Mouse (Mus musculus) MEL (cell line): Measurements from ENCODE around the gene Cldn34a. TPM values are rescaled to one million over a fixed set of nuclear protein-coding genes. Genes with fewer than 3 reads are reported as not detected.
A peak's percentile ranks its signal among the peaks of the same experiment; 100 is the strongest.
"Not testable (repeated sequence)": the region's sequence is repeated elsewhere in the genome, so short reads cannot be mapped to it uniquely, and the experiment has no call there.

Experiments
- DNase-seq: peaks from one replicate; pipeline ENCODE4 v3.0.0; 2011; ENCODE audit warnings: low read depth, low spot score
- H3K27ac ChIP-seq: 2 replicates; pipeline ENCODE4 v1.5.1; 2012; ENCODE audit warnings: low read depth, mild to moderate bottlenecking, control low read depth, low read length, moderate library complexity; ENCODE audit not compliant: control insufficient read depth
- H3K27me3 ChIP-seq, 2 experiments: fragments of 150-350 bp in 1 of 2; sonication (generic) in 1 of 2; 2 replicates each; pipeline ENCODE4 v1.6.1; 2012; ENCODE audit warnings: low read length in 2 of 2, mild to moderate bottlenecking in 2 of 2, improper control_type of control experiment in 1 of 2, moderate library complexity in 1 of 2; ENCODE audit not compliant: insufficient read depth in 2 of 2, control insufficient read depth in 1 of 2
- H3K36me3 ChIP-seq, 2 experiments: 2 replicates each; pipeline ENCODE4 v1.6.1; 2012 to 2014; ENCODE audit warnings: low read length in 2 of 2, improper control_type of control experiment in 1 of 2, inconsistent platforms in 1 of 2, mild to moderate bottlenecking in 1 of 2; ENCODE audit not compliant: insufficient read depth in 2 of 2, control insufficient read depth in 1 of 2
- H3K4me1 ChIP-seq, 2 experiments: fragments of 150-350 bp in 1 of 2; sonication (generic) in 1 of 2; 2 replicates each; pipeline ENCODE4 v1.6.1; 2012; ENCODE audit warnings: low read length in 2 of 2, improper control_type of control experiment in 1 of 2, mild to moderate bottlenecking in 1 of 2; ENCODE audit not compliant: insufficient read depth in 2 of 2, control insufficient read depth in 1 of 2
- H3K4me3 ChIP-seq, 2 experiments: fragments of 150-350 bp in 1 of 2; sonication (generic) in 1 of 2; 2 replicates each; pipeline ENCODE4 v1.5.1; 2012; ENCODE audit warnings: low read depth in 2 of 2, low read length in 2 of 2, mild to moderate bottlenecking in 2 of 2, moderate library complexity in 2 of 2, control low read depth in 1 of 2, improper control_type of control experiment in 1 of 2; ENCODE audit not compliant: control insufficient read depth in 1 of 2, insufficient read depth in 1 of 2
- H3K79me2 ChIP-seq: 2 replicates; pipeline ENCODE4 v1.6.1; 2012; ENCODE audit warnings: mild to moderate bottlenecking, low read length, moderate library complexity; ENCODE audit not compliant: control insufficient read depth, poor library complexity, insufficient read depth
- H3K9ac ChIP-seq: 2 replicates; pipeline ENCODE4 v1.6.1; 2012; ENCODE audit warnings: low read depth, mild to moderate bottlenecking, control low read depth, low read length, moderate library complexity; ENCODE audit not compliant: control insufficient read depth, poor library complexity, severe bottlenecking
- H3K9me3 ChIP-seq: fragments of 150-350 bp; sonication (generic); replicated peaks from 2 replicates; pipeline ENCODE4 v1.6.1; 2012; ENCODE audit warnings: mild to moderate bottlenecking, low read length, improper control_type of control experiment, moderate library complexity; ENCODE audit not compliant: insufficient read depth
- CHD2 ChIP-seq: IDR thresholded peaks from 2 replicates; pipeline ENCODE4 v1.6.1; 2011; ENCODE audit warnings: low read length, improper control_type of control experiment
- EP300 ChIP-seq, 2 experiments: IDR thresholded peaks; 2 replicates each; pipeline ENCODE4 v1.6.1; 2011; ENCODE audit warnings: improper control_type of control experiment in 2 of 2, low read length in 2 of 2, low read depth in 1 of 2, mild to moderate bottlenecking in 1 of 2
- ETS1 ChIP-seq: IDR thresholded peaks from 2 replicates; pipeline ENCODE4 v1.6.1; 2012; ENCODE audit warnings: low read depth, mild to moderate bottlenecking, inconsistent platforms, low read length, improper control_type of control experiment, moderate library complexity
- GATA1 ChIP-seq: IDR thresholded peaks from 2 replicates; pipeline ENCODE4 v1.6.1; 2011; ENCODE audit warnings: low read depth, low read length, improper control_type of control experiment
- JUND ChIP-seq: IDR thresholded peaks from 2 replicates; pipeline ENCODE4 v1.6.1; 2011; ENCODE audit warnings: low read depth, mild to moderate bottlenecking, improper control_type of control experiment, low read length
- KAT2A ChIP-seq: conservative IDR thresholded peaks from 2 replicates; pipeline ENCODE4 v1.6.1; 2012; ENCODE audit warnings: low read depth, low read length, improper control_type of control experiment, inconsistent platforms
- MAFK ChIP-seq: IDR thresholded peaks from 2 replicates; pipeline ENCODE4 v1.6.1; 2011; ENCODE audit warnings: low read depth, mild to moderate bottlenecking, low read length, improper control_type of control experiment, borderline replicate concordance
- MAZ ChIP-seq: IDR thresholded peaks from 2 replicates; pipeline ENCODE4 v1.6.1; 2012; ENCODE audit warnings: low read depth, mild to moderate bottlenecking, inconsistent platforms, low read length, improper control_type of control experiment
- MXI1 ChIP-seq: IDR thresholded peaks from 2 replicates; pipeline ENCODE4 v1.6.1; 2011; ENCODE audit warnings: mild to moderate bottlenecking, low read depth, low read length, improper control_type of control experiment
- MYB ChIP-seq: IDR thresholded peaks from 2 replicates; pipeline ENCODE4 v1.6.1; 2011; ENCODE audit warnings: mild to moderate bottlenecking, low read depth, low read length, improper control_type of control experiment
- NRF1 ChIP-seq: IDR thresholded peaks from 2 replicates; pipeline ENCODE4 v1.6.1; 2014; ENCODE audit warnings: low read depth, mild to moderate bottlenecking, inconsistent platforms, low read length, improper control_type of control experiment, moderate library complexity; ENCODE audit not compliant: poor library complexity, insufficient read depth, severe bottlenecking
- POLR2A ChIP-seq, 2 experiments: IDR thresholded peaks; 2 replicates each; pipeline ENCODE4 v1.6.1; 2011 to 2012; ENCODE audit warnings: low read length in 2 of 2, mild to moderate bottlenecking in 2 of 2, control low read depth in 1 of 2, improper control_type of control experiment in 1 of 2, low read depth in 1 of 2, moderate library complexity in 1 of 2; ENCODE audit not compliant: control insufficient read depth in 1 of 2, insufficient read depth in 1 of 2, poor library complexity in 1 of 2
- POLR2AphosphoS2 ChIP-seq: IDR thresholded peaks from 2 replicates; pipeline ENCODE4 v1.6.1; 2011; ENCODE audit warnings: low read length, improper control_type of control experiment
- POLR2AphosphoS5 ChIP-seq: IDR thresholded peaks from 2 replicates; pipeline ENCODE4 v1.6.1; 2012; ENCODE audit warnings: low read depth, borderline replicate concordance, mild to moderate bottlenecking, inconsistent platforms, low read length, moderate library complexity, mixed read lengths
- RCOR1 ChIP-seq: IDR thresholded peaks from 2 replicates; pipeline ENCODE4 v1.6.1; 2012; ENCODE audit warnings: low read depth, mild to moderate bottlenecking, inconsistent platforms, low read length, improper control_type of control experiment
- SIN3A ChIP-seq: IDR thresholded peaks from 2 replicates; pipeline ENCODE4 v1.6.1; 2012; ENCODE audit warnings: low read length, improper control_type of control experiment, inconsistent platforms
- TAL1 ChIP-seq: IDR thresholded peaks from 2 replicates; pipeline ENCODE4 v1.6.1; 2012; ENCODE audit warnings: mild to moderate bottlenecking, inconsistent platforms, low read length, moderate library complexity, mixed read lengths
- TCF12 ChIP-seq: IDR thresholded peaks from 2 replicates; pipeline ENCODE4 v1.6.1; 2014; ENCODE audit warnings: low read depth, mild to moderate bottlenecking, inconsistent platforms, low read length, improper control_type of control experiment, moderate library complexity
- UBTF ChIP-seq: IDR thresholded peaks from 2 replicates; pipeline ENCODE4 v1.6.1; 2012; ENCODE audit warnings: low read depth, mild to moderate bottlenecking, inconsistent platforms, low read length, improper control_type of control experiment, moderate library complexity, borderline replicate concordance; ENCODE audit not compliant: insufficient read depth
- polyA plus RNA-seq, 2 experiments: library from polyadenylated mRNA; stranded (reverse) in 1 of 2; unstranded in 1 of 2; fragments of >175 nt in 1 of 2; fragments of >200 nt in 1 of 2; gene quantifications; 2 replicates each; pipeline versions ENCODE4 v1.2.1 to v1.2.4; 2012; ENCODE audit warnings: low replicate concordance in 2 of 2, low read depth in 1 of 2; ENCODE audit not compliant: insufficient read length in 2 of 2, insufficient read depth in 1 of 2, missing spikeins in 1 of 2
- total RNA-seq: library from RNA; depleted of rRNA; stranded (reverse); fragments of 300-350 nt; gene quantifications from 2 replicates; pipeline ENCODE4 v1.2.3, GENCODE M21; 2012; rRNA removed

Gene Cldn34a
- total RNA-seq (not detected in 2 replicates), polyA plus RNA-seq (not detected)

GRCm38 (mm10) chrX:152563034-152563433 lies at the start of gene Cldn34a:
Gene Cldn34a, plus strand, starts transcription at chrX:152563334.
- TF ChIP-seq JUND, result no peak
- TF ChIP-seq POLR2AphosphoS5, result no peak
- no peak for TF ChIP-seq MAZ
- no peak for TF ChIP-seq EP300 (IDR thresholded peaks at IDR 0.05; ENCODE audit: low read depth in 1 of 2, low read length in 2 of 2)
- no peak for TF ChIP-seq TAL1
- TF ChIP-seq POLR2AphosphoS2, result no peak
- no peak for TF ChIP-seq MXI1
- no peak for TF ChIP-seq NRF1
- TF ChIP-seq CHD2, result no peak
- no peak for TF ChIP-seq UBTF
- H3K27me3 ChIP-seq, result no peaks in the 10 kb centered on the region
- H3K4me1 ChIP-seq, result no peaks in the 10 kb centered on the region
- no peaks in the 10 kb centered on the region for H3K9me3 ChIP-seq
- no peak within 1 kb of the TSS for H3K9ac ChIP-seq
- H3K27ac ChIP-seq, result no peak within 1 kb of the TSS
- H3K36me3 ChIP-seq, result no peaks in the 10 kb centered on the region
- DNase-seq, result no peak
- no peak within 1 kb of the TSS for H3K4me3 ChIP-seq
- H3K79me2 ChIP-seq, result no peaks in the 10 kb centered on the region

- not testable (repeated sequence) for H3K27ac ChIP-seq, DNase-seq, H3K4me1 ChIP-seq, H3K9me3 ChIP-seq, H3K9ac ChIP-seq, H3K27me3 ChIP-seq, H3K36me3 ChIP-seq, H3K4me3 ChIP-seq, H3K79me2 ChIP-seq
These were observed 44.5 kb upstream of the Cldn34a start for GRCm38 (mm10) chrX:152518611-152519010.

- Histone ChIP-seq H3K9me3 (no peaks in the 10 kb centered on the region), H3K36me3 (no peaks in the 10 kb centered on the region; a peak in 2 of 4 replicates), H3K27ac (no peak overlapping the region), H3K9ac (no peak overlapping the region), H3K27me3 (no peaks in the 10 kb centered on the region), H3K4me3 (no peak overlapping the region), H3K79me2 (no peaks in the 10 kb centered on the region), H3K4me1 (no peaks in the 10 kb centered on the region)
- peak; percentile 73 for TF ChIP-seq GATA1
- TF ChIP-seq RCOR1, result peak; percentile 97
- no peak for TF ChIP-seq POLR2A (IDR thresholded peaks at IDR 0.05; ENCODE audit: control insufficient read depth in 1 of 2, insufficient read depth in 1 of 2, low read depth in 1 of 2, low read length in 2 of 2, poor library complexity in 1 of 2)
- TF ChIP-seq EP300 (IDR thresholded peaks at IDR 0.05; ENCODE audit: low read depth in 1 of 2, low read length in 2 of 2), result peak; percentile 77 to 88
- TF ChIP-seq MYB, result peak; percentile 81
- TF ChIP-seq MAFK, result no peak
- TF ChIP-seq SIN3A, result 0 out of 2 replicates have a peak, but pooled peaks have one; percentile 40
- TF ChIP-seq ETS1, result peak; percentile 81
- TF ChIP-seq POLR2AphosphoS5, result no peak
- no peak for TF ChIP-seq KAT2A
- TF ChIP-seq TCF12, result peak; percentile 37; the same call in 1 of the 2 replicates
- no peak for TF ChIP-seq NRF1
- DNase-seq, result peak; percentile 57
These were observed 17.4 kb upstream of the Cldn34a start for GRCm38 (mm10) chrX:152545736-152546135.
